ENCODE assay signal across 8 mouse cellular contexts in genomic region chr11:117091845-117092244, GRCm38 (mm10). TPM values are rescaled to one million over a fixed set of nuclear protein-coding genes. Genes with fewer than 3 reads are reported as not detected.
A peak's percentile ranks its signal among the peaks of the same experiment; 100 is the strongest.
DNase-seq lines count a peak whose midpoint lies in the region; ATAC-seq and TF ChIP-seq lines count a peak whose summit lies in the region.

No protein-coding gene starts in this region.

- H3K9ac ChIP-seq in forebrain, embryonic 14.5 days (ENCODE audit: low read length): no peak overlapping the region
- 0 out of 2 replicates have a peak overlapping the region, but pooled peaks have one; percentile 13 for H3K9ac ChIP-seq in hindbrain, postnatal 0 days (replicated peaks; ENCODE audit: low read length)
- H3K9ac ChIP-seq in stomach, embryonic 15.5 days: no peak overlapping the region

- TF ChIP-seq POLR2A in lung, adult 2 months (IDR thresholded peaks at IDR 0.05; ENCODE audit: borderline replicate concordance, extremely low read depth, low read depth, low read length): peak; percentile 79

- no peaks in the 10 kb centered on the region for H3K36me3 ChIP-seq in forebrain, embryonic 14.5 days (ENCODE audit: control insufficient read depth, insufficient read depth, low read length)
- H3K36me3 ChIP-seq in hindbrain, postnatal 0 days (ENCODE audit: insufficient read depth, low read length): no peaks in the 10 kb centered on the region
- no peaks in the 10 kb centered on the region for H3K36me3 ChIP-seq in stomach, embryonic 15.5 days

- no peaks in the 10 kb centered on the region for H3K9me3 ChIP-seq in forebrain, embryonic 14.5 days (replicated peaks; ENCODE audit: control insufficient read depth, low read length)
- no peaks in the 10 kb centered on the region for H3K9me3 ChIP-seq in hindbrain, postnatal 0 days (ENCODE audit: low read length)
- no peaks in the 10 kb centered on the region for H3K9me3 ChIP-seq in stomach, embryonic 15.5 days

- WGBS in forebrain, embryonic 14.5 days: 18% methylated on average over 22 of the region's 22 CpGs
- 7% methylated on average over 22 of the region's 22 CpGs for WGBS in hindbrain, postnatal 0 days
- 16% methylated on average over 22 of the region's 22 CpGs for WGBS in lung, adult 2 months
- WGBS in stomach, embryonic 15.5 days: 11% methylated on average over 22 of the region's 22 CpGs

- H3K27me3 ChIP-seq in forebrain, embryonic 14.5 days (replicated peaks; ENCODE audit: control insufficient read depth, insufficient read depth, low read length): no peaks in the 10 kb centered on the region
- no peaks in the 10 kb centered on the region for H3K27me3 ChIP-seq in hindbrain, postnatal 0 days (ENCODE audit: insufficient read depth, low read length)
- no peaks in the 10 kb centered on the region for H3K27me3 ChIP-seq in stomach, embryonic 15.5 days (replicated peaks)

- H3K27ac ChIP-seq in forebrain, embryonic 14.5 days (ENCODE audit: low read depth, low read length): no peak overlapping the region
- peak overlapping the region; percentile 45; the same call in 1 of the 2 replicates for H3K27ac ChIP-seq in hindbrain, postnatal 0 days
- H3K27ac ChIP-seq in stomach, embryonic 15.5 days: peak overlapping the region; percentile 80

- TF ChIP-seq CTCF in hindbrain, postnatal 0 days (IDR thresholded peaks at IDR 0.05; ENCODE audit: low read depth): no peak
- TF ChIP-seq CTCF in lung, adult 2 months (IDR thresholded peaks at IDR 0.05; ENCODE audit: insufficient read depth, low read length): no peak

- no peak for ATAC-seq in forebrain, embryonic 14.5 days
- ATAC-seq in hindbrain, postnatal 0 days: 0 out of 2 replicates have a peak, but pooled peaks have one; percentile 47
- peak; percentile 66; the same call in 1 of the 2 replicates for ATAC-seq in stomach, embryonic 15.5 days (ENCODE audit: insufficient read depth, low FRiP score, low read depth)
- no peak for ATAC-seq in inflammation-experienced regulatory T-cells, adult 6 months

- no peak overlapping the region for H3K4me3 ChIP-seq in forebrain, embryonic 14.5 days (ENCODE audit: low read depth, low read length)
- H3K4me3 ChIP-seq in hindbrain, postnatal 0 days (ENCODE audit: low read length): no peak overlapping the region
- peak overlapping the region; percentile 47 for H3K4me3 ChIP-seq in lung, adult 2 months (replicated peaks; ENCODE audit: extremely low read depth, low read depth, low read length)
- H3K4me3 ChIP-seq in stomach, embryonic 15.5 days (replicated peaks): no peak overlapping the region

- DNase-seq in WW6 (ENCODE audit: low read depth, low spot score): peak; percentile 82
- DNase-seq in forebrain, embryonic 14.5 days (ENCODE audit: low spot score): no peak
- no peak for DNase-seq in hindbrain, postnatal 0 days (ENCODE audit: low spot score)
- peak; percentile 44 for DNase-seq in lung, adult 2 months
- no peak for DNase-seq in spleen, adult 12 weeks (ENCODE audit: low spot score)
- DNase-seq in thymus, postnatal 36 days: no peak

- H3K4me1 ChIP-seq in forebrain, embryonic 14.5 days (ENCODE audit: control insufficient read depth, insufficient read depth, low read length): no peaks in the 10 kb centered on the region
- H3K4me1 ChIP-seq in hindbrain, postnatal 0 days (ENCODE audit: insufficient read depth, low read length): peaks cover 4% of the 10 kb centered on the region; the same call in 1 of the 2 replicates
- peaks cover 31% of the 10 kb centered on the region for H3K4me1 ChIP-seq in lung, adult 2 months (ENCODE audit: control insufficient read depth, insufficient read depth, low read length)
- peaks cover 36% of the 10 kb centered on the region for H3K4me1 ChIP-seq in stomach, embryonic 15.5 days

- H3K4me2 ChIP-seq in forebrain, embryonic 14.5 days (ENCODE audit: low read length): 0 out of 2 replicates have a peak overlapping the region, but pooled peaks have one; percentile 6
- peak overlapping the region; percentile 43 for H3K4me2 ChIP-seq in hindbrain, postnatal 0 days (ENCODE audit: low read depth, low read length)
- peak overlapping the region; percentile 45 for H3K4me2 ChIP-seq in stomach, embryonic 15.5 days

RNA-seq across cellular contexts. Expression of gene Sec14l1, which starts 23.1 kb away (rescaled TPM):
- polyA plus RNA-seq in forebrain, embryonic 14.5 days (2014; fragmentation: Nextera tagmentation; extraction: Ambion mirVana): 43.6 and 56.3 TPM in 2 replicates
- total RNA-seq in hindbrain, postnatal 0 days (2014; rRNA removed): 69.1 and 74.1 TPM in 2 replicates
- 47.0 and 47.3 TPM in 2 replicates for polyA plus RNA-seq in hindbrain, postnatal 0 days (2015; fragmentation: Nextera tagmentation; extraction: Ambion mirVana)
- 123 and 133 TPM in 2 replicates for polyA plus RNA-seq in lung, adult 2 months (2012; rRNA removed)
- 48.0 and 49.5 TPM in 2 replicates for polyA plus RNA-seq in stomach, embryonic 15.5 days (2015; fragmentation: Nextera tagmentation; extraction: Ambion mirVana)
- 10 to 100 TPM; 20.1 to 25.6 (median 21.9) TPM for polyA plus RNA-seq in inflammation-experienced regulatory T-cells, adult 6 months (2017; shearing (Covaris generic))

Comparison
In these comparisons a context has a peak if more than half of its experiments do, and no peak if none do; other contexts are left out.
1. DNase-seq: peak in WW6 (single experiment) and lung, adult 2 months (single experiment); none in forebrain, embryonic 14.5 days (single experiment), hindbrain, postnatal 0 days (single experiment), spleen, adult 12 weeks (single experiment) and thymus, postnatal 36 days (0 of 2).
2. ATAC-seq: peak in hindbrain, postnatal 0 days (single experiment) and stomach, embryonic 15.5 days (single experiment); none in forebrain, embryonic 14.5 days (single experiment) and inflammation-experienced regulatory T-cells, adult 6 months (single experiment).
3. Peak in every context shown above with its lines, with median percentiles within 50 percentile points of each other: H3K4me2 ChIP-seq.